Mouse (Mus musculus): ENCODE data around the gene Olfr99. TPM values are rescaled to one million over a fixed set of nuclear protein-coding genes. Genes with fewer than 3 reads are reported as not detected.

The Olfr99 gene
- total and polyA plus RNA-seq, 3 experiments, result not detected

GRCm38 (mm10) chr17:37280331-37280730, 2.9 kb downstream of the Olfr99 start:
- Histone ChIP-seq H3K79me2 (ENCODE audit: control insufficient read depth, insufficient read depth, low read length, poor library complexity) (no peaks in the 10 kb centered on the region), H3K9me3 (replicated peaks; ENCODE audit: insufficient read depth, low read length) (no peaks in the 10 kb centered on the region), H3K4me3 (ENCODE audit: control insufficient read depth in 1 of 2, insufficient read depth in 1 of 2, low read depth in 2 of 2, low read length in 2 of 2) (no peak overlapping the region), H3K27ac (ENCODE audit: control insufficient read depth, low read depth, low read length) (no peak overlapping the region), H3K4me1 (ENCODE audit: control insufficient read depth in 1 of 2, insufficient read depth in 2 of 2, low read length in 2 of 2) (peaks cover 0 to 2% of the 10 kb centered on the region in 2 experiments; a peak in 1 of 4 replicates), H3K36me3 (ENCODE audit: control insufficient read depth in 1 of 2, insufficient read depth in 2 of 2, low read length in 2 of 2) (no peaks in the 10 kb centered on the region), H3K9ac (ENCODE audit: control insufficient read depth, low read depth, low read length, poor library complexity, severe bottlenecking) (no peak overlapping the region), H3K27me3 (ENCODE audit: control insufficient read depth in 1 of 2, insufficient read depth in 2 of 2, low read length in 2 of 2) (no peaks in the 10 kb centered on the region)
- TF ChIP-seq CTCF (IDR thresholded peaks at IDR 0.05 in 2 of 3, conservative IDR thresholded peaks at IDR 0.05 in 1 of 3; ENCODE audit: control insufficient read depth in 1 of 3, insufficient read depth in 1 of 3, low read depth in 2 of 3, low read length in 3 of 3, poor library complexity in 1 of 3, severe bottlenecking in 1 of 3) (no peak), MXI1 (IDR thresholded peaks at IDR 0.05; ENCODE audit: low read depth, low read length) (no peak)
- no peak for DNase-seq (ENCODE audit: low read depth, low spot score)

- H3K4me1 ChIP-seq (ENCODE audit: control insufficient read depth in 1 of 2, insufficient read depth in 2 of 2, low read length in 2 of 2), result peaks cover 0 to 2% of the 10 kb centered on the region in 2 experiments; a peak in 1 of 4 replicates
- no peaks in the 10 kb centered on the region for H3K36me3 ChIP-seq (ENCODE audit: control insufficient read depth in 1 of 2, insufficient read depth in 2 of 2, low read length in 2 of 2)
- no peak for DNase-seq (ENCODE audit: low read depth, low spot score)
- H3K27ac ChIP-seq (ENCODE audit: control insufficient read depth, low read depth, low read length), result no peak overlapping the region
- H3K9ac ChIP-seq (ENCODE audit: control insufficient read depth, low read depth, low read length, poor library complexity, severe bottlenecking), result no peak overlapping the region
- H3K27me3 ChIP-seq (ENCODE audit: control insufficient read depth in 1 of 2, insufficient read depth in 2 of 2, low read length in 2 of 2), result no peaks in the 10 kb centered on the region
- no peaks in the 10 kb centered on the region for H3K9me3 ChIP-seq (replicated peaks; ENCODE audit: insufficient read depth, low read length)
- H3K4me3 ChIP-seq (ENCODE audit: control insufficient read depth in 1 of 2, insufficient read depth in 1 of 2, low read depth in 2 of 2, low read length in 2 of 2), result no peak overlapping the region
- TF ChIP-seq RAD21 (IDR thresholded peaks at IDR 0.05; ENCODE audit: low read depth, low read length) (no peak), E2F4 (IDR thresholded peaks at IDR 0.05; ENCODE audit: borderline replicate concordance, low read depth, low read length) (no peak), HCFC1 (IDR thresholded peaks at IDR 0.05; ENCODE audit: low read depth, low read length) (no peak), ELF1 (IDR thresholded peaks at IDR 0.05; ENCODE audit: low read depth, low read length) (no peak), MYB (IDR thresholded peaks at IDR 0.05; ENCODE audit: low read depth, low read length) (no peak), GATA1 (IDR thresholded peaks at IDR 0.05; ENCODE audit: low read depth, low read length) (no peak), MYC (IDR thresholded peaks at IDR 0.05; ENCODE audit: low read depth, low read length) (no peak), MAFK (IDR thresholded peaks at IDR 0.05; ENCODE audit: borderline replicate concordance, low read depth, low read length) (no peak), ZNF384 (IDR thresholded peaks at IDR 0.05; ENCODE audit: low read depth, low read length) (no peak), SMC3 (IDR thresholded peaks at IDR 0.05; ENCODE audit: low read depth, low read length) (no peak), USF1 (IDR thresholded peaks at IDR 0.05; ENCODE audit: low read depth, low read length) (no peak)
- H3K79me2 ChIP-seq (ENCODE audit: control insufficient read depth, insufficient read depth, low read length, poor library complexity), result no peaks in the 10 kb centered on the region
Observed at GRCm38 (mm10) chr17:37276573-37276972, 6.7 kb downstream of the Olfr99 start.

- peak; percentile 22 for DNase-seq (ENCODE audit: low read depth, low spot score)
- H3K4me3 ChIP-seq (ENCODE audit: control insufficient read depth in 1 of 2, insufficient read depth in 1 of 2, low read depth in 2 of 2, low read length in 2 of 2), result no peak overlapping the region
- no peaks in the 10 kb centered on the region for H3K79me2 ChIP-seq (ENCODE audit: control insufficient read depth, insufficient read depth, low read length, poor library complexity)
- H3K36me3 ChIP-seq (ENCODE audit: control insufficient read depth in 1 of 2, insufficient read depth in 2 of 2, low read length in 2 of 2), result no peaks in the 10 kb centered on the region; a peak in 1 of 4 replicates
- no peak overlapping the region for H3K27ac ChIP-seq (ENCODE audit: control insufficient read depth, low read depth, low read length)
- peaks cover 0 to 6% of the 10 kb centered on the region in 2 experiments; a peak in 1 of 4 replicates for H3K4me1 ChIP-seq (ENCODE audit: control insufficient read depth in 1 of 2, insufficient read depth in 2 of 2, low read length in 2 of 2)
- H3K9ac ChIP-seq (ENCODE audit: control insufficient read depth, low read depth, low read length, poor library complexity, severe bottlenecking), result no peak overlapping the region
- H3K27me3 ChIP-seq (ENCODE audit: control insufficient read depth in 1 of 2, insufficient read depth in 2 of 2, low read length in 2 of 2), result no peaks in the 10 kb centered on the region
- no peak for TF ChIP-seq MEF2A (IDR thresholded peaks at IDR 0.05; ENCODE audit: extremely low read depth, insufficient replicate concordance, low read depth, low read length, poor library complexity, severe bottlenecking)
- peak; percentile 26; the same call in 1 of the 2 replicates for TF ChIP-seq ETS1 (IDR thresholded peaks at IDR 0.05; ENCODE audit: low read depth, low read length)
- TF ChIP-seq ZNF384 (IDR thresholded peaks at IDR 0.05; ENCODE audit: low read depth, low read length), result peak; percentile 90
- no peaks in the 10 kb centered on the region for H3K9me3 ChIP-seq (replicated peaks; ENCODE audit: insufficient read depth, low read length)
Observed at GRCm38 (mm10) chr17:37275626-37276248, 7.5 kb downstream of the Olfr99 start.
